Mouse (Mus musculus): ENCODE data around the gene Cth. TPM values are rescaled to one million over a fixed set of nuclear protein-coding genes. Genes with fewer than 3 reads are reported as not detected.

Cth gene
- polyA plus RNA-seq, 1 experiment: 147 TPM

DNA sequence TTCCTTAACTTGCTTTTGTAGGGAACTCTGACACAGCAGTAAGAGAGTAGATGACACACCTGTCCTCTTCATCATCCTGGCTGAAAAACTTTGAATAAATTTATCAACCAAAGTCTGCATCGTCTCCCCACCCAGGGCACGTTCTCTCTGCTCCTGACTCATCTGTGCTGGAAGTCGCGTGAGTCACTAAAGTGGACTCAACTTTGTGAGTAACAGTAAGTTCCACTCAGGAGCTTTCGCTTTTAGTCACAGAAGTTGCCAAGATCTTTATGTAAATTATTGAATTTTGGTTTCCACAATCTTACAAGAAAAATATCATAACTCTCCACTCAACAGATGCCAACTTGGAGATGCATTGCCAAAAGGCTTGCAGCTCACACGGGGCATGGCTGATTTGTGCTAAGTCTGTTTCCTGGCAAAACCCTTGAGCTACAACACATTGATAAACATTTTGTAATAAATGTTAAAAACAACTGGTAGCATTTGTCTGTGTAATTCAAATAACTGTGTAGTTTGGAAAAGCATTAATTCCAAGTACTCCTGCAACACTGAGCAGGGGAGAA, 40.7 kb downstream of the Cth start:
- H3K36me3 ChIP-seq (ENCODE audit: control insufficient read depth, insufficient read depth, low read length): no peaks in the 10 kb centered on the region
- H3K27me3 ChIP-seq (replicated peaks; ENCODE audit: control insufficient read depth, insufficient read depth, low read length): no peaks in the 10 kb centered on the region
- H3K4me3 ChIP-seq (ENCODE audit: insufficient read depth, low read depth, low read length): no peak overlapping the region
- no peak for DNase-seq
- H3K27ac ChIP-seq (ENCODE audit: insufficient read depth, low read depth, low read length): no peak overlapping the region
- TF ChIP-seq POLR2A (IDR thresholded peaks at IDR 0.05; ENCODE audit: low read depth, low read length): no peak
- no peak for TF ChIP-seq CTCF (conservative IDR thresholded peaks at IDR 0.05; ENCODE audit: insufficient read depth, insufficient read length, low read depth, low read length)
- no peaks in the 10 kb centered on the region for H3K4me1 ChIP-seq (ENCODE audit: control insufficient read depth, insufficient read depth, low read length)
- WGBS: 86% methylated on average over 6 of the region's 6 CpGs

DNA sequence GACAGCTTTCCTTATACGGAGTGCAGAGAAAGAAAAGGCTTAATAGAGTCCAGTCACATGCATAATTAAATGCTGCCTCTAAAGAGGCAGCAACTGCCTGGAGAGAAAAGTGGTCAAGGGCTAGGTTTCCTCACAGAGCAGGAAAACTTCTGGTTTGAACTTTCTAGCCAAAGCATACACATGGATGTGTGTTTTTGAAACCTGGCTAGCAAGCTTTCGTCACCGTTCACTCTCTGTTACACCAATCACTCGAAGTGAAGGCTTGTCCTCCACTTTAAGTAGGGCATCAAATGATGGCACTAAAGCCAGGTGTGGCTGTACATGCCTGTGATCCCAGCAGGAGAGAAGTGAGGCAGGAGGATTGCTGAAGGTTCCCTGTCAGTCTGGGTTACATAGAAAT, 41.8 kb downstream of the Cth start:
- no peak for TF ChIP-seq CTCF (conservative IDR thresholded peaks at IDR 0.05; ENCODE audit: insufficient read depth, insufficient read length, low read depth, low read length)
- no peak for TF ChIP-seq POLR2A (IDR thresholded peaks at IDR 0.05; ENCODE audit: low read depth, low read length)
- Histone ChIP-seq H3K4me1 (ENCODE audit: control insufficient read depth, insufficient read depth, low read length) (no peaks in the 10 kb centered on the region), H3K27ac (ENCODE audit: insufficient read depth, low read depth, low read length) (no peak overlapping the region), H3K36me3 (ENCODE audit: control insufficient read depth, insufficient read depth, low read length) (no peaks in the 10 kb centered on the region), H3K27me3 (replicated peaks; ENCODE audit: control insufficient read depth, insufficient read depth, low read length) (no peaks in the 10 kb centered on the region), H3K4me3 (ENCODE audit: insufficient read depth, low read depth, low read length) (no peak overlapping the region)
- DNase-seq: no peak
- 74% methylated on average over 4 of the region's 4 CpGs for WGBS

- H3K27ac ChIP-seq (ENCODE audit: insufficient read depth, low read depth, low read length): no peak overlapping the region
- no peaks in the 10 kb centered on the region for H3K36me3 ChIP-seq (ENCODE audit: control insufficient read depth, insufficient read depth, low read length)
- DNase-seq: no peak
- no peaks in the 10 kb centered on the region for H3K27me3 ChIP-seq (replicated peaks; ENCODE audit: control insufficient read depth, insufficient read depth, low read length)
- no peaks in the 10 kb centered on the region for H3K4me1 ChIP-seq (ENCODE audit: control insufficient read depth, insufficient read depth, low read length)
- 94% methylated on average over 3 of the region's 3 CpGs for WGBS
- TF ChIP-seq CTCF (conservative IDR thresholded peaks at IDR 0.05; ENCODE audit: insufficient read depth, insufficient read length, low read depth, low read length) (no peak), POLR2A (IDR thresholded peaks at IDR 0.05; ENCODE audit: low read depth, low read length) (no peak)
- H3K4me3 ChIP-seq (ENCODE audit: insufficient read depth, low read depth, low read length): no peak overlapping the region
Observed at GRCm38 (mm10) chr3:157881992-157882391, 42.9 kb downstream of the Cth start.

GRCm38 (mm10) chr3:157880983-157881382, 43.9 kb downstream of the Cth start:
- H3K27me3 ChIP-seq (replicated peaks; ENCODE audit: control insufficient read depth, insufficient read depth, low read length): no peaks in the 10 kb centered on the region

GRCm38 (mm10) chr3:157877847-157878246, 47.0 kb downstream of the Cth start:
- no peak overlapping the region for H3K4me3 ChIP-seq (ENCODE audit: insufficient read depth, low read depth, low read length)
- H3K27me3 ChIP-seq (replicated peaks; ENCODE audit: control insufficient read depth, insufficient read depth, low read length): no peaks in the 10 kb centered on the region
- no peak overlapping the region for H3K27ac ChIP-seq (ENCODE audit: insufficient read depth, low read depth, low read length)
- DNase-seq: no peak
- no peaks in the 10 kb centered on the region for H3K4me1 ChIP-seq (ENCODE audit: control insufficient read depth, insufficient read depth, low read length)
- H3K36me3 ChIP-seq (ENCODE audit: control insufficient read depth, insufficient read depth, low read length): no peaks in the 10 kb centered on the region
- TF ChIP-seq POLR2A (IDR thresholded peaks at IDR 0.05; ENCODE audit: low read depth, low read length) (no peak), CTCF (conservative IDR thresholded peaks at IDR 0.05; ENCODE audit: insufficient read depth, insufficient read length, low read depth, low read length) (no peak)

More at GRCm38 (mm10) chr3:157880983-157881382, 43.9 kb downstream of the Cth start:
- no peak for DNase-seq
- 83% methylated on average over 3 of the region's 3 CpGs for WGBS
- no peaks in the 10 kb centered on the region for H3K36me3 ChIP-seq (ENCODE audit: control insufficient read depth, insufficient read depth, low read length)
- H3K4me1 ChIP-seq (ENCODE audit: control insufficient read depth, insufficient read depth, low read length): no peaks in the 10 kb centered on the region
- no peak overlapping the region for H3K4me3 ChIP-seq (ENCODE audit: insufficient read depth, low read depth, low read length)
- H3K27ac ChIP-seq (ENCODE audit: insufficient read depth, low read depth, low read length): no peak overlapping the region
- TF ChIP-seq CTCF (conservative IDR thresholded peaks at IDR 0.05; ENCODE audit: insufficient read depth, insufficient read length, low read depth, low read length): no peak

DNA sequence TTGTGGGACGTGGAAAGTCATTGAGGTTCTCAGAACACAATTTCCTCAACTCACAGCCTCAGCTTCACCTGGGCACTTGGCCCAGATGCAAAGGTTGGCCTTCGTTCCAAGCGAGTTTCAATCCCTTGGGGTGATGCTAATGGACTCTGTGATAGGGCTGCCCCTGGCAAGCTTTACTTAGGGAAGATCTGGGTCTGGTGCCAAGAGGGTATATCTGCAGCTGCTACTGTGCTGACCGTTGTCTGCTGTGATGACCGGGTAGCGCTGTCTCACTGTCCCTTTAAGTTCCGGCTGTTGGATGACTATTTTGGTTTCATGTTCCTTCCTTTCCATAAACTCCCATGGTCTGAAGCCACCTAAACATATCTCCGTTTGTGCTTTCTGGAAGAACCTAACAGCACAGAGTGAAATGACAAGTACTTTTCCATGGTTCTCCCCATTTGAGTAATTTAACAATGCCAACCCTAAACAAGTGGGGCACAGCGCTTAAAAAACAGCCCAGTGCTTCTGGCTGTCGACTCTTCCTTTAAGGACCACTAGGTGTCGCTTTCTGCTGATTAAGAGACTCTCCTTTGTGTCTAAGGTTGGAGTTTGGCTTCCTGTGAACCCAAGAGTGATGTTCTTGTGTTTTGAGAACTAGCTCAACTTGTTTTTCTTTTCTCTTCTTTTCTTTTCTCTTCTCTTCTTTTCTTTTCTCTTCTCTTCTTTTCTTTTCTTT, 48.3 kb downstream of the Cth start:
- TF ChIP-seq CTCF (conservative IDR thresholded peaks at IDR 0.05; ENCODE audit: insufficient read depth, insufficient read length, low read depth, low read length) (peak; percentile 67), POLR2A (IDR thresholded peaks at IDR 0.05; ENCODE audit: low read depth, low read length) (no peak)
- Histone ChIP-seq H3K27me3 (replicated peaks; ENCODE audit: control insufficient read depth, insufficient read depth, low read length) (no peaks in the 10 kb centered on the region), H3K4me3 (ENCODE audit: insufficient read depth, low read depth, low read length) (no peak overlapping the region), H3K4me1 (ENCODE audit: control insufficient read depth, insufficient read depth, low read length) (no peaks in the 10 kb centered on the region), H3K27ac (ENCODE audit: insufficient read depth, low read depth, low read length) (no peak overlapping the region), H3K36me3 (ENCODE audit: control insufficient read depth, insufficient read depth, low read length) (no peaks in the 10 kb centered on the region)
- peak; percentile 70 for DNase-seq
- WGBS: 40% methylated on average over 11 of the region's 11 CpGs

DNA sequence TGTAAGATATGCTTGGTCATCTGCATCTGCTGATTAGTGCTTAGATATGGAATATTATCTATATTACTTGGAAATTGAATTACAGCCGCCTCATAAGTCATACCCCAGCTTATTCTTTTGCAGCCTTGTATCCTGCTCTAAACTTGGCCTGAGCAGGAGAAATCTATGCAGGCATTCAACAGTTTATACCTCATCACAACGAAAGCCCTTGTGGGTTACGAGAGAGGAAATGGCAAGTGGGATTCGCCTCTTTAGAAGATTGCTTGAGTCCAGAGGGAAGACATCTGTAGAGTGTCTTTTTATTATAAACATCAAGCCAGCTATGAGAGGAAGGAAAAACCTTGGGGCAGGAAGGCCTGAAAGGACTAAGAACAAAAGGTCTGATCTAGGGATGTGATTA, 52.0 kb downstream of the Cth start:
- no peaks in the 10 kb centered on the region for H3K36me3 ChIP-seq (ENCODE audit: control insufficient read depth, insufficient read depth, low read length)
- H3K27ac ChIP-seq (ENCODE audit: insufficient read depth, low read depth, low read length): no peak overlapping the region
- no peaks in the 10 kb centered on the region for H3K4me1 ChIP-seq (ENCODE audit: control insufficient read depth, insufficient read depth, low read length)
- no peak for DNase-seq
- 72% methylated on average over 4 of the region's 4 CpGs for WGBS
- no peaks in the 10 kb centered on the region for H3K27me3 ChIP-seq (replicated peaks; ENCODE audit: control insufficient read depth, insufficient read depth, low read length)
- H3K4me3 ChIP-seq (ENCODE audit: insufficient read depth, low read depth, low read length): no peak overlapping the region
- TF ChIP-seq CTCF (conservative IDR thresholded peaks at IDR 0.05; ENCODE audit: insufficient read depth, insufficient read length, low read depth, low read length) (no peak), POLR2A (IDR thresholded peaks at IDR 0.05; ENCODE audit: low read depth, low read length) (no peak)
